Mouse (Mus musculus) limb, embryonic 11.5 days (tissue): ENCODE results near the gene Hist1h3a. TPM values are rescaled to one million over a fixed set of nuclear protein-coding genes. Genes with fewer than 3 reads are reported as not detected.
"Not testable (repeated sequence)": the region's sequence is repeated elsewhere in the genome, so short reads cannot be mapped to it uniquely, and the experiment has no call there.

ENCODE experiments used
- ATAC-seq: fragments of 200-750 bp; cut with Nextera tagmentation; 2 replicates; pipeline ENCODE4 v1.8.0; 2017; ENCODE audit warnings: low read depth; ENCODE audit not compliant: insufficient number of reproducible peaks, low FRiP score, low TSS enrichment
- DNase-seq: peaks from one replicate; pipeline ENCODE4 v3.0.0-alpha.2; 2015; ENCODE audit warnings: low spot score
- H3K27ac ChIP-seq: fragments of 300-500 bp; sonication (generic); replicated peaks from 2 replicates; pipeline ENCODE4 v1.5.1; 2014; ENCODE audit warnings: low read depth, mild to moderate bottlenecking, low read length
- H3K27me3 ChIP-seq: fragments of 300-500 bp; sonication (generic); 2 replicates; pipeline ENCODE4 v1.6.1; 2014; ENCODE audit warnings: mild to moderate bottlenecking, low read length, mixed read lengths; ENCODE audit not compliant: control insufficient read depth, insufficient read depth
- H3K36me3 ChIP-seq: fragments of 300-500 bp; sonication (generic); 2 replicates; pipeline ENCODE4 v1.6.1; 2014; ENCODE audit warnings: mild to moderate bottlenecking, low read length, moderate library complexity, mixed read lengths; ENCODE audit not compliant: control insufficient read depth, insufficient read depth
- H3K4me1 ChIP-seq: fragments of 300-500 bp; sonication (generic); 2 replicates; pipeline ENCODE4 v1.6.1; 2014; ENCODE audit warnings: low read length, mixed read lengths; ENCODE audit not compliant: control insufficient read depth, insufficient read depth
- H3K4me2 ChIP-seq: fragments of 300-500 bp; sonication (generic); 2 replicates; pipeline ENCODE4 v1.6.1; 2014; ENCODE audit warnings: low read depth, mild to moderate bottlenecking, moderate library complexity; ENCODE audit not compliant: severe bottlenecking
- H3K4me3 ChIP-seq: fragments of 300-500 bp; sonication (generic); 2 replicates; pipeline ENCODE4 v1.5.1; 2014; ENCODE audit warnings: low read depth, low read length
- H3K9ac ChIP-seq: fragments of 300-500 bp; sonication (generic); 2 replicates; pipeline ENCODE4 v1.6.1; 2014; ENCODE audit warnings: mild to moderate bottlenecking, low read length
- H3K9me3 ChIP-seq: fragments of 300-500 bp; sonication (generic); 2 replicates; pipeline ENCODE4 v1.6.1; 2016; ENCODE audit warnings: low read length; ENCODE audit not compliant: control insufficient read depth
- WGBS: fragments of 180-500 bp; shearing (Covaris S2); extraction: QIAGEN DNeasy Blood & Tissue Kit; methylation state at CpG from one replicate; pipeline ENCODE4 v1.1.7; 2014; 5-methylcytosine and 5-hydroxymethylcytosine counted together
- polyA plus RNA-seq: library from polyadenylated mRNA; unstranded; fragments of >200 nt; fragmentation: Nextera tagmentation; extraction: Ambion mirVana; gene quantifications from 2 replicates; pipeline ENCODE4 v1.2.1, GENCODE M21; 2014

The Hist1h3a gene
- polyA plus RNA-seq, 1 experiment from 2014 or later = 5.4 TPM

GRCm38 (mm10) chr13:23747081-23747891 is 14.9 kb downstream of the Hist1h3a start:
- no peaks in the 10 kb centered on the region for H3K4me1 ChIP-seq
- DNase-seq (peak; percentile 61), ATAC-seq (no peak)
- H3K36me3 ChIP-seq = no peaks in the 10 kb centered on the region
- H3K4me2 ChIP-seq = peak overlapping the region; percentile 55
- H3K4me3 ChIP-seq = peak overlapping the region; percentile 28
- no peaks in the 10 kb centered on the region for H3K27me3 ChIP-seq
- H3K9me3 ChIP-seq = no peaks in the 10 kb centered on the region
- 6% methylated on average over 7 of the region's 13 CpGs for WGBS
- peak overlapping the region; percentile 62 for H3K9ac ChIP-seq
- H3K27ac ChIP-seq = peak overlapping the region; percentile 99

DNA sequence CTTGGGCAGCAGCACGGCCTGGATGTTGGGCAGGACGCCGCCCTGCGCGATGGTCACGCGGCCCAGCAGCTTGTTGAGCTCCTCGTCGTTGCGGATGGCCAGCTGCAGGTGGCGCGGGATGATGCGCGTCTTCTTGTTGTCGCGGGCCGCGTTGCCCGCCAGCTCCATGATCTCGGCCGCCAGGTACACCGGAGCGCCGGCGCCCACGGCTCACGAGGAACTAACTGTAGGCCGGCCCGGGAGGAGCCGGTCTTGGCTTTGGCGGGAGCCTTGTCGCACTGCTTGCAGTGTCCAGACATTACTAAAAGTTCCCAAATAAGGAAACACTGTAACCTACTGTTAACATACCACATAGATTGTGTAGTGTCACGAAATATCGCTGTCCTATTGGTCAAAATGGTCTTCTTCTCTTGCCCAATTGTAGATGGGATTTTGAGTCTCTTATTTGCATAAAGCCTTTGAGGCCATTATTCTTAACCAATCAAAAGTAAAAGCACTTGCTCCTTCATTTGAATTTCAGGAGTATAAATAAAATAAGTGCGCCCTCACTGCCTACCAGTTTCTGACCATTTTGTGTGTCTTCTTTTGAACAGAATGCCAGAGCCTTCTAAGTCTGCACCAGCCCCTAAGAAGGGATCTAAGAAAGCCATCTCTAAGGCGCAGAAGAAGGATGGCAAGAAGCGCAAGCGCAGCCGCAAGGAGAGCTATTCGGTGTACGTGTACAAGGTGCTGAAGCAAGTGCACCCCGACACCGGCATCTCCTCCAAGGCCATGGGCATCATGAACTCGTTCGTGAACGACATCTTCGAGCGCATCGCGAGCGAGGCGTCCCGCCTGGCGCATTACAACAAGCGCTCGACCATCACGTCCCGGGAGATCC is 15.7 kb downstream of the Hist1h3a start, which contains the start of gene Hist1h2bb:
Gene Hist1h2bb, plus strand, starts transcription at position 534 of the 880 bp plus-strand sequence.
- Histone ChIP-seq H3K9ac (peak within 1 kb of the TSS; percentile 78), H3K4me2 (peak within 1 kb of the TSS; percentile 64), H3K27ac (peak within 1 kb of the TSS; percentile 99), H3K4me3 (peak within 1 kb of the TSS; percentile 41)
- H3K4me1 ChIP-seq, H3K9me3 ChIP-seq, H3K36me3 ChIP-seq, H3K27me3 ChIP-seq: not testable (repeated sequence)
- WGBS = under 1% methylated on average over 39 of the region's 58 CpGs
- ATAC-seq (peak; percentile 92), DNase-seq (peak; percentile 82)

GRCm38 (mm10) chr13:23745381-23746161 is 16.6 kb downstream of the Hist1h3a start, which contains the start of gene Hist1h3c:
TSS of gene Hist1h3c (minus strand) at chr13:23745602.
- Histone ChIP-seq H3K9me3 (no peaks in the 10 kb centered on the region), H3K4me1 (no peaks in the 10 kb centered on the region), H3K27ac (peak within 1 kb of the TSS; percentile 99), H3K4me2 (peak within 1 kb of the TSS; percentile 64), H3K4me3 (peak within 1 kb of the TSS; percentile 41), H3K27me3 (no peaks in the 10 kb centered on the region), H3K9ac (peak within 1 kb of the TSS; percentile 78), H3K36me3 (no peaks in the 10 kb centered on the region)
- DNase-seq (peak; percentile 84), ATAC-seq (peak; percentile 74; the same call in 1 of the 2 replicates)
- 1% methylated on average over 23 of the region's 28 CpGs for WGBS

- Histone ChIP-seq H3K27ac (peak overlapping the region; percentile 89), H3K9ac (peak overlapping the region; percentile 71), H3K4me1 (no peaks in the 10 kb centered on the region), H3K9me3 (no peaks in the 10 kb centered on the region), H3K4me3 (peak overlapping the region; percentile 33), H3K36me3 (no peaks in the 10 kb centered on the region), H3K27me3 (no peaks in the 10 kb centered on the region), H3K4me2 (peak overlapping the region; percentile 64)
- 2% methylated on average over 16 of the region's 36 CpGs for WGBS
- DNase-seq (peak; percentile 26), ATAC-seq (no peak)
Measured at GRCm38 (mm10) chr13:23744421-23745380, 17.5 kb downstream of the Hist1h3a start.

GRCm38 (mm10) chr13:23743963-23744362 is 18.2 kb downstream of the Hist1h3a start:
- WGBS = 54% methylated on average over 4 of the region's 4 CpGs
- Histone ChIP-seq H3K4me1 (no peaks in the 10 kb centered on the region), H3K9me3 (no peaks in the 10 kb centered on the region), H3K27me3 (no peaks in the 10 kb centered on the region), H3K4me2 (peak overlapping the region; percentile 64), H3K36me3 (no peaks in the 10 kb centered on the region), H3K27ac (peak overlapping the region; percentile 89), H3K9ac (peak overlapping the region; percentile 71; the same call in 1 of the 2 replicates), H3K4me3 (no peak overlapping the region)
- ATAC-seq (no peak), DNase-seq (peak; percentile 53)

- 84% methylated on average over 5 of the region's 5 CpGs for WGBS
- DNase-seq = peak; percentile 21
- no peak for ATAC-seq
Measured at GRCm38 (mm10) chr13:23743215-23743614, 19.0 kb downstream of the Hist1h3a start.

DNA sequence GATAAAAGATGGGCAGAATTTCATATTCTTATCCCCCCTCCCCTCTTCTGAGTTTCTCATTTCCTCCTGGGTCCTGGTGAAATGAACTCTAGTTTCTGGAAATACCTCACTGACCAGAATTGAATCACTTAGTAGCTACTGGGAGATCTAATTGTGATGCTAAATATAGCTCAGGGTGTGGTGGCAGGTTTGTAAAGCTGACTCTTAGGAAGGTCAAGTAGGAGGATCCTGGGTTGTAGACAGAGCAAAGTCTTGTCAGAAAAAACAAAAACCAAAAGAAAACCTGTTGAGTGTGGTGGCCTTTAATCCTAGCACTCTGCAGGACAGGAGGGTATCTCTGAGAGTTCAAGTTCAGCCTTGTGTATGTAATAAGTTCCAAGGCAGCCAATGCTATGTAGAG is 20.2 kb downstream of the Hist1h3a start:
- H3K4me2 ChIP-seq = no peak overlapping the region
- H3K4me1 ChIP-seq = no peaks in the 10 kb centered on the region
- H3K36me3 ChIP-seq = no peaks in the 10 kb centered on the region
- H3K27ac ChIP-seq = no peak overlapping the region
- ATAC-seq (no peak), DNase-seq (no peak)
- H3K4me3 ChIP-seq = no peak overlapping the region
- H3K9me3 ChIP-seq = no peaks in the 10 kb centered on the region
- no peaks in the 10 kb centered on the region for H3K27me3 ChIP-seq
- no peak overlapping the region for H3K9ac ChIP-seq

More at GRCm38 (mm10) chr13:23743215-23743614, 19.0 kb downstream of the Hist1h3a start:
- H3K36me3 ChIP-seq = no peaks in the 10 kb centered on the region
- H3K9me3 ChIP-seq = no peaks in the 10 kb centered on the region
- no peak overlapping the region for H3K9ac ChIP-seq
- no peaks in the 10 kb centered on the region for H3K27me3 ChIP-seq
- H3K4me2 ChIP-seq = no peak overlapping the region
- H3K4me1 ChIP-seq = no peaks in the 10 kb centered on the region
- H3K4me3 ChIP-seq = no peak overlapping the region
- H3K27ac ChIP-seq = no peak overlapping the region
